Mouse (Mus musculus) forebrain, postnatal 0 days (tissue): ENCODE measurements around the gene Serpinf1. TPM values are rescaled to one million over a fixed set of nuclear protein-coding genes. Genes with fewer than 3 reads are reported as not detected.
A peak's percentile ranks its signal among the peaks of the same experiment; 100 is the strongest.

Experiments
- ATAC-seq: fragments of 200-750 bp; cut with Nextera tagmentation; 2 replicates; pipeline ENCODE4 v1.8.0; 2017; ENCODE audit warnings: mild to moderate bottlenecking, moderate library complexity
- DNase-seq: peaks from one replicate; pipeline ENCODE4 v3.0.0-alpha.2; 2015
- H3K27ac ChIP-seq: fragments of 300-500 bp; sonication (generic); 2 replicates; pipeline ENCODE4 v1.5.1; 2014; ENCODE audit warnings: low read depth, mild to moderate bottlenecking, antibody characterized with exemption, low read length, moderate library complexity, mixed read lengths
- H3K27me3 ChIP-seq: fragments of 300-500 bp; sonication (generic); 2 replicates; pipeline ENCODE4 v1.6.1; 2014; ENCODE audit warnings: mild to moderate bottlenecking, low read length, mixed read lengths; ENCODE audit not compliant: insufficient read depth
- H3K36me3 ChIP-seq: fragments of 300-500 bp; sonication (generic); 2 replicates; pipeline ENCODE4 v1.6.1; 2014; ENCODE audit warnings: mild to moderate bottlenecking, moderate library complexity; ENCODE audit not compliant: insufficient read depth
- H3K4me1 ChIP-seq: fragments of 300-500 bp; sonication (generic); 2 replicates; pipeline ENCODE4 v1.6.1; 2014; ENCODE audit warnings: antibody characterized with exemption; ENCODE audit not compliant: insufficient read depth
- H3K4me2 ChIP-seq: fragments of 300-500 bp; sonication (generic); 2 replicates; pipeline ENCODE4 v1.6.1; 2014; ENCODE audit warnings: low read depth, mild to moderate bottlenecking, moderate library complexity
- H3K4me3 ChIP-seq: fragments of 300-500 bp; sonication (generic); 2 replicates; pipeline ENCODE4 v1.5.1; 2014; ENCODE audit warnings: low read depth, low read length, mixed read lengths
- H3K9ac ChIP-seq: fragments of 300-500 bp; sonication (generic); 2 replicates; pipeline ENCODE4 v1.6.1; 2014; ENCODE audit warnings: mild to moderate bottlenecking
- H3K9me3 ChIP-seq: fragments of 300-500 bp; sonication (generic); 2 replicates; pipeline ENCODE4 v1.6.1; 2016; ENCODE audit warnings: low read length
- CTCF ChIP-seq: sonication (generic); IDR thresholded peaks from 2 replicates; pipeline ENCODE4 v1.5.1; 2016; ENCODE audit warnings: antibody characterized with exemption, control low read depth, low read depth
- WGBS: fragments of 180-500 bp; shearing (Covaris S2); extraction: QIAGEN DNeasy Blood & Tissue Kit; methylation state at CpG from one replicate; pipeline ENCODE4 v1.1.7; 2014; 5-methylcytosine and 5-hydroxymethylcytosine counted together
- polyA plus RNA-seq: library from polyadenylated mRNA; unstranded; fragments of >200 nt; fragmentation: Nextera tagmentation; extraction: Ambion mirVana; gene quantifications from 2 replicates; pipeline ENCODE4 v1.2.1, GENCODE M21; 2015
- total RNA-seq: library from RNA; depleted of rRNA; stranded (reverse); fragments of >200 nt; gene quantifications from 2 replicates; pipeline ENCODE4 v1.2.3, GENCODE M21; 2014

Serpinf1 gene
- total and polyA plus RNA-seq, 2 experiments from 2014 or later: 44.6 to 53.3 TPM

DNA sequence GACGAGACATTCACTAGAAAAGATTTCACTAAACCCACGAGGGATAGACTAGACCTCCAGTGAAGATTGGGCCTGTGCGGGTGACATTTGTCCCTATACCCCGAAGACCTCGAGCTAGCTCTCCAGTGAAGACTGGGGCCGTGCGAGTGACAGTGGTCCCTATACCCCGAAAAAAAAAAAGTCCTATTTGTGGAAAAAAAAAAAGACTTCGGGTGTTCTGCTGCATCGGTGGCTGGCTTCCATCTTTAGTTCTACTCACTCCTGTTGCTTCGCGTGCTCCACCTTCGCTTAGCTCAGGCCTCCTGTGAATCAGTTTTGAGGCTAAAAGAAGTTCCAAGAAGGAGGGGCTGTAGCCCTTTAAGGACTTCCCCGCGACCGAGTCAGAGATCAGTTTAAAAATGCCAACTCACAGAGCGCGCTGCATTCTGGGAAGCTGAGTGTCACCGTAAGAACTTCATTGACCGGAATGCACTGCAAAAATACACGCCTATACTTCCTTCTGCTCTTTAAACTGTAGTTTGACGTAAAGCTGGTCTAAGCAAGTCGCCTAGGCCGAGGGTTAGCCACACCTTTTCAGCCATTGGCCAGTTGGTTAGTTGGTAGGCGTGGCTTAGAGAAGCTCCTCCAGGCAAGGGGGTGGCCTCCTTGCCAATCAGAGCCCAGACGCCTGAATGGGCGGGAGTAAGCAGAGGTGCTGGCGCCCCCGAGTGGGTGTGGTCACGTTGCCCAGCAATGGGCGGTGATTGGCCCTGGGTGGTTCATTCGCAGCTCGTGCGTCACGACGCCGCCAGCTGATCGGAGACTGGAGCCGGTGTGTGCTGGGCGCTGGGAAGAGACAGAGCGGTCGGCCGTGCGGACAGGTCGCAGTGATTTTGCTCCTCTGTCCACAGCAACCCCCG, 38.6 kb upstream of the Serpinf1 start, which contains the start of gene Tlcd2:
TSS of gene Tlcd2 (plus strand) at position 872 of the 899 bp plus-strand sequence.
- H3K9ac ChIP-seq: peak within 1 kb of the TSS; percentile 71
- H3K4me2 ChIP-seq: peak within 1 kb of the TSS; percentile 96
- no peaks in the 10 kb centered on the region for H3K27me3 ChIP-seq
- peak; percentile 100 for DNase-seq
- H3K36me3 ChIP-seq: peaks cover 10% of the 10 kb centered on the region
- H3K9me3 ChIP-seq: no peaks in the 10 kb centered on the region
- peak within 1 kb of the TSS; percentile 78 for H3K27ac ChIP-seq
- WGBS: under 1% methylated on average over 46 of the region's 46 CpGs
- H3K4me1 ChIP-seq: peaks cover 17% of the 10 kb centered on the region
- TF ChIP-seq CTCF: peak; percentile 29; the same call in 1 of the 2 replicates
- ATAC-seq: peak; percentile 96
- peak within 1 kb of the TSS; percentile 83 for H3K4me3 ChIP-seq

DNA sequence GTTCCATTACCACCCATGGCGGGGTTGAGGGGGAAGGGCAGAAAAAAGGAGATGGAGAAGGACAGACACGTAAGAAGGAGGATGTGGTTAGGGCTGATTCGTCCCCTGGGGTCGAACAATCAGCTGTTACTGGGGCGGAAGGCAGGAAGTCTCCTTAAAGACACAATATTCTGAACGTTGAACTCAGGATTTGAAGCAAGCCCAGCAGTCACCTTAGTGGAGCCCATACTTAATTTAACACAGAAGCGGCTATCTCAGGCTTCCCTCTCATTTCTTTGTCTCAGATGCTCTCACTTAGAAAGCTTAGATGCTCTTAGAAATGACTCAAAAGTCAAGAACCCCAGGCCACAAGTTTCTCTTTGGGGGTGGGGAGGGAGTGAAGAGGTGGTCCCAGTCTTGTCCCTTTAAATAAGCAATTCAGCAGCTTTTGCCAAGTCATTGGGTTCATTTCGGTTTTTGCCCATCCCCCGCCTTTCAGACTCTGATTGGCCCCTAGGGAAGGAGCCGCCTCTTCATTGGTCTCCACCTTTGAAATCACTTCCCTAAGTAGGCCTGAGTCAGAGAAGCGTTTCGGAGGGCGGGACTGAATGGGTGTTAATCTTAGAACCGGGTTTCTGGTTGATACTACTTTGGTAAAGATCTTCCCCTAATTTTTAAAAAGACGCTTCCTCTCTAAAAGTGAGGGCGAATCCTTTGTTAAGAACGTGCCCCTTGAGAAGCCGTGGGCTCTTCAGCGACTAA, 37.8 kb upstream of the Serpinf1 start:
- Histone ChIP-seq H3K27ac (peak overlapping the region; percentile 78), H3K4me1 (peaks cover 17% of the 10 kb centered on the region), H3K9me3 (no peaks in the 10 kb centered on the region), H3K4me2 (peak overlapping the region; percentile 96), H3K9ac (peak overlapping the region; percentile 45), H3K27me3 (no peaks in the 10 kb centered on the region), H3K4me3 (peak overlapping the region; percentile 83), H3K36me3 (peaks cover 6% of the 10 kb centered on the region)
- 2% methylated on average over 19 of the region's 19 CpGs for WGBS
- no peak for TF ChIP-seq CTCF
- DNase-seq: peak; percentile 91
- ATAC-seq: peak; percentile 52

DNA sequence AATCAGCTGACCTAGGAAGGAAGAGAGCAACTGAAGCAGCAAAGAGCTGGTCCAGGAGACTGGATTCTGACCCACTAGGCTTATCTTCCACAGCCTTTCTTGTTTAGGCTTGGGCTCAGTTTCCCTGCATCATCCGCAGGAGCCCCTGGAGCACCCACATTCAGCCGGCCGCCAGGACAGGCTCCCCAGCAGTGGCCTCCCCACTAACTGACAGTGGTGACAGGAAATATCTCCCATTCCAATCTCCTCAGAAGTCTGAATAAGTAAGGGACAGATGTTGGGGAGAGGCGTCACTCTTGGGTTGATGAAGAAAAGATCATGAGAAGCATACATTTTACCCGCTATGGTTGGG, 37.2 kb upstream of the Serpinf1 start:
- ATAC-seq (no peak), DNase-seq (no peak)
- Histone ChIP-seq H3K4me3 (peak overlapping the region; percentile 83; the same call in 1 of the 2 replicates), H3K4me1 (peaks cover 17% of the 10 kb centered on the region), H3K36me3 (peaks cover under 1% of the 10 kb centered on the region; the same call in 1 of the 2 replicates), H3K9ac (no peak overlapping the region), H3K27ac (peak overlapping the region; percentile 78), H3K9me3 (no peaks in the 10 kb centered on the region), H3K4me2 (peak overlapping the region; percentile 96), H3K27me3 (no peaks in the 10 kb centered on the region)
- 33% methylated on average over 5 of the region's 5 CpGs for whole genome bisulfite sequencing
- no peak for TF ChIP-seq CTCF

DNA sequence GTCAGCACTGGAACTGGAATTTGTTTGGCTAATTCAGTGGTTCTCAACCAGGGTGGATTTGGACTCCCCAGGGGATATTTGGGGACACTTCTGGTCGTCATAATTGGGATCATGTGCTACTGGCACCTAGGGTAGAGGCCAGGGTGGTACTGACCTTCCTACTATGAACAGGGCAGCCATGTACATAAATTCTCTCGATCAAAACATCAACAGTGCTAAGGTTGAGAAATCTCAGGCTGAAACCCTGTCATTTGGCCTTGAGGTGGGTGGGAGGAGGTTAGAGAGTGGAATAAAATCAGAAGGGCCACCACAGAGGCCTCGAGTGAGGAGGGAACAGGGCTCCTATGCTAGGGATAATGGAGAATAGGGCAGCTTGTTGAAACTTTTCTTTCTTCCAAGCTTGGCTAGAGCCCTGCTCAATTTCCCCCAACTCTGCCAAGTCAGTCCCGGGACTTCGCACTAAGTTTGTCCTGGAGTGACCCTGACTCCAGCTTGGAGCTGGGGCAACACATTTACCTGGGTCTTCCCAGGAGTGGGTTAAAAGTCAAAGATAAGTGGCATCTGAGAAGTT, 36.7 kb upstream of the Serpinf1 start:
- Histone ChIP-seq H3K36me3 (no peaks in the 10 kb centered on the region), H3K9me3 (no peaks in the 10 kb centered on the region), H3K27me3 (no peaks in the 10 kb centered on the region), H3K4me2 (no peak overlapping the region), H3K4me3 (no peak overlapping the region), H3K4me1 (peaks cover 17% of the 10 kb centered on the region), H3K9ac (no peak overlapping the region), H3K27ac (peak overlapping the region; percentile 78; the same call in 1 of the 2 replicates)
- 78% methylated on average over 5 of the region's 5 CpGs for WGBS
- ATAC-seq: no peak
- no peak for TF ChIP-seq CTCF
- no peak for DNase-seq

DNA sequence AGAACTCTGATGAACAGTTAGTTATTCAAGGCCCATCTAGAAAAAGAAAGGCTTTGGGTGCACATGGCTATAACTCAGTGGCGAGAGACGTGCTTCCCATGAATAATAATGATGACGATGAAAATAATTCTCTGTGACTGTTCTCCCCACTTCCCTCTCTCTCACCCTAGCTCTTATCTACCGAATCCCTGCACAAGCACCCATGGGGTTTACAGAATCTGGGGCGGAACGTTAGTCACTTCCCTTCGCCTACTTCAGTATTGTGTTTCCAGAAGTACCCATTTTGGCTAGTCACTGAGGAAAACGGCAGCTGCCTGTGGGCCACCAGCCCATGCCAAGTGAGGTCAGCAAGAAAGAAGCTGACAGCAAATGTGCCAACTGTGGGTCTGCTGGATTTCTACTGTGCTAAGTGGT, 36.1 kb upstream of the Serpinf1 start:
- no peak for TF ChIP-seq CTCF
- peaks cover 23% of the 10 kb centered on the region for H3K4me1 ChIP-seq
- DNase-seq: no peak
- H3K27me3 ChIP-seq: no peaks in the 10 kb centered on the region
- no peaks in the 10 kb centered on the region for H3K9me3 ChIP-seq
- H3K9ac ChIP-seq: no peak overlapping the region
- ATAC-seq: no peak
- H3K36me3 ChIP-seq: no peaks in the 10 kb centered on the region
- H3K4me2 ChIP-seq: no peak overlapping the region
- H3K4me3 ChIP-seq: no peak overlapping the region
- WGBS: 80% methylated on average over 8 of the region's 8 CpGs
- no peak overlapping the region for H3K27ac ChIP-seq

DNA sequence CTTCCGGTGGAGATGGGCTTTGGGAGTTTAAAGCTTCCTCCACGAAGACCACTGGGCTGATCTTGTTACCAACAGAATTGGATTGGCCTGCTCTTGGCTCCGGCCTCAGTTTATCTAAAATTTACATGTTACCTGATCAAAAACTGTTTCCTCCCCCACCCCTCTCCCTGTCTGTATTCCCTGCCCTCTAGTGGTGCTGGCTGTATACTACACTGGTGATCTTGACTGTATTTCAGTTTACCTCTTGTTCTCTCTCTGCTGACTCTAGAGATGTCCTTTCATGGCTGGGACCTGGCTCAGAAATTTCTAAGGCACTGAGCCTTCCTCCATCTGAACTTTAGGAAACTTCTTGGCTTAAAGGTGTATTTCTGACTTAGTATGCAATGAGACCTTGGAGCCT, 35.7 kb upstream of the Serpinf1 start:
- Histone ChIP-seq H3K9ac (no peak overlapping the region), H3K36me3 (no peaks in the 10 kb centered on the region), H3K9me3 (no peaks in the 10 kb centered on the region), H3K27me3 (no peaks in the 10 kb centered on the region), H3K27ac (no peak overlapping the region), H3K4me3 (no peak overlapping the region), H3K4me2 (no peak overlapping the region), H3K4me1 (peaks cover 25% of the 10 kb centered on the region)
- TF ChIP-seq CTCF: peak; percentile 82
- WGBS: 27% methylated on average over 3 of the region's 3 CpGs
- no peak for ATAC-seq
- DNase-seq: peak; percentile 57
